Mouse (Mus musculus) macrophage (primary cell): ENCODE results near the gene Aldh3b3. TPM values are rescaled to one million over a fixed set of nuclear protein-coding genes. Genes with fewer than 3 reads are reported as not detected.

Source experiments
- H3K27ac ChIP-seq: fragments of 350-480 bp; formaldehyde crosslinking; 2 replicates; pipeline ENCODE4 v1.9.0; 2021
- H3K36me3 ChIP-seq: fragments of 350-480 bp; formaldehyde crosslinking; 2 replicates; pipeline ENCODE4 v1.9.0; 2021; ENCODE audit errors: inconsistent target
- H3K4me3 ChIP-seq: fragments of 350-480 bp; formaldehyde crosslinking; 2 replicates; pipeline ENCODE4 v1.9.0; 2021; ENCODE audit errors: inconsistent target
- H3K79me2 ChIP-seq: fragments of 350-480 bp; formaldehyde crosslinking; 2 replicates; pipeline ENCODE4 v1.9.0; 2021; ENCODE audit errors: inconsistent target
- WGBS: methylation state at CpG from one replicate; pipeline ENCODE4 v1.1.7; 2026; ENCODE audit warnings: inconsistent platforms; ENCODE audit not compliant: missing documents; 5-methylcytosine and 5-hydroxymethylcytosine counted together
- polyA plus RNA-seq: library from polyadenylated mRNA; stranded (reverse); fragments of 250-400 nt; gene quantifications from 3 replicates; pipeline ENCODE4 v1.2.4, GENCODE M21; 2018; ENCODE audit warnings: inconsistent platforms

Gene Aldh3b3
- polyA plus RNA-seq, 1 experiment from 2014 or later, result not detected

DNA sequence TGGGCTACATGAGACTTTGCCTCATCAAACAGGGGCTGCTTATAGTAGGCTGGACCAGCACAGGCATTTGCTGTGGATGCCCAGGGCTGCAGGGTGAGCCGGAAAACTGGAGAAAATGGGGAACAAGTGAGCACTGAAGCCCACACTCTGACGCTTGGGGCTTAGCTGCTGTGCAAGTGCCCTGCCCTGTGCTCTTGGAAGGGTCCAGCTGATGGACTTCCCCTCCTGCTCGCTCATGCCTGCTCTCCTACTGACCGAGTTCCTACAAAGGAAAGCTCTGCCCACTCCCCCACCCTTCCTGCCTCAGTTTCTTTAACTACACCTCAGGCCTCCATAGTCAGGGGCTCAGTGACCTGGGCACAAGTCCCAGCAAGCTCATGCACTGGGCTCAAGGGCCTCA lies 30.5 kb upstream of the Aldh3b3 start:
- Histone ChIP-seq H3K36me3 (no peaks in the 10 kb centered on the region; the same call in 1 of the 2 replicates), H3K79me2 (peaks cover 49% of the 10 kb centered on the region), H3K4me3 (no peak overlapping the region), H3K27ac (peak overlapping the region; percentile 42)
- 56% methylated on average over 4 of the region's 4 CpGs for WGBS

DNA sequence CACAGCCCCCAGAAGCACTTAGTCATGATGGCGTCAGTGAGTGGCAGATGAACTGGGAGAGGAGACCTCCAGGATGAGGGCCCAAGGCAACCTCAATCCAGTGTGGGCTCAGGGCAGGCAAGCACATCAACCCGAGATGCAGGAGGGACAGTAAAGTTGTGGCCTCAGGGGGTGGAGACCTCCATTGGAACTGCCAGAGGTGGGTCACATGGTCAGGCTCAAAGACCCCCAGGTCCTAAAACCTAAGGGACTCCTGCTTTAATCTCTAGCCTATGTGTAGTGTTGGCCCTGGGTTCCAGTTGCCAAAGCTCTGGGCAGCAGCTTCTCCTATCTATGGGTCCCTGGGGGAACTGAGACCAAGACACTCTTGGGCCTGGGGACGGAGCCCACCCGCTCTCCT lies 29.7 kb upstream of the Aldh3b3 start:
- WGBS, result 49% methylated on average over 4 of the region's 4 CpGs
- Histone ChIP-seq H3K27ac (peak overlapping the region; percentile 92), H3K4me3 (peak overlapping the region; percentile 34), H3K79me2 (peaks cover 49% of the 10 kb centered on the region), H3K36me3 (no peaks in the 10 kb centered on the region; the same call in 1 of the 2 replicates)

DNA sequence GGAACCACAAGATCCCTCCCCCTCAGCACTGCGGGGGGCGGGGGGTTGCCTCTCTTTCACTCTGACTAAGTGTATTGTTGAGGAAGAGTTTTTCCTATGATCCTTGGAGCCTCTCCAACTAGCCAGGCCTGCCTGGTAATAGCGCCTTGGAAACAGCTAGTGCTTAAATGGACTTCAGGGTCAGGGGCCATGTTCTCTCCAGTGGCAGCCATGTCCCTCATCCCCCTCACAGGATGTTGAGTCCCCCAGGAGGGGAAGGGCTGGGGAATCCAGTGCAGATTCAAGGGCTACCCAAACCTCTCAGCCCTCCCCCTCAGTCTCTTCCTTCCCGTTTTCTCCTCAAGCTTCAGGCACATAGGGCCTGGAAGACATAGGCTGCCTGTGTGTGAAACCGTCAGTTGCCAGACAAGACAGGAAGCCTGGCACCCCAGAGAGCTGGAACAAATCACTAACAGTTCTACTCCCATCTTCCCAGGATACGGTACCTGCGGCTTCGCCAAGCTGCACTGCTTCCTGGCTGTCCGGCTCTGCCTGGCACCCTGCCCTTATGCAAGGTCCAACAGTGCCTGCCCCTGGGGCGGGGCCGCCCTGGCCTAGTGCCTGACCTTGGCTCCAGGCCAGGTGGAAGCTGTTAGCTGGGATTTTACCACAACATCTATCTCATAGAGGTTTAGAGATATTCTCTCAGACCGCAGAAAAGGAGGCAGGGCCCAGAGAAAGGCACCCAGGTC lies 29.1 kb upstream of the Aldh3b3 start, which contains the start of gene Aldh3b1:
TSS of gene Aldh3b1 (minus strand) at position 598 of the 731 bp plus-strand sequence.
- peak within 1 kb of the TSS; percentile 34 for H3K4me3 ChIP-seq
- no peaks in the 10 kb centered on the region; the same call in 1 of the 2 replicates for H3K36me3 ChIP-seq
- H3K79me2 ChIP-seq, result peaks cover 46% of the 10 kb centered on the region
- peak within 1 kb of the TSS; percentile 92 for H3K27ac ChIP-seq
- WGBS, result 3% methylated on average over 12 of the region's 12 CpGs

DNA sequence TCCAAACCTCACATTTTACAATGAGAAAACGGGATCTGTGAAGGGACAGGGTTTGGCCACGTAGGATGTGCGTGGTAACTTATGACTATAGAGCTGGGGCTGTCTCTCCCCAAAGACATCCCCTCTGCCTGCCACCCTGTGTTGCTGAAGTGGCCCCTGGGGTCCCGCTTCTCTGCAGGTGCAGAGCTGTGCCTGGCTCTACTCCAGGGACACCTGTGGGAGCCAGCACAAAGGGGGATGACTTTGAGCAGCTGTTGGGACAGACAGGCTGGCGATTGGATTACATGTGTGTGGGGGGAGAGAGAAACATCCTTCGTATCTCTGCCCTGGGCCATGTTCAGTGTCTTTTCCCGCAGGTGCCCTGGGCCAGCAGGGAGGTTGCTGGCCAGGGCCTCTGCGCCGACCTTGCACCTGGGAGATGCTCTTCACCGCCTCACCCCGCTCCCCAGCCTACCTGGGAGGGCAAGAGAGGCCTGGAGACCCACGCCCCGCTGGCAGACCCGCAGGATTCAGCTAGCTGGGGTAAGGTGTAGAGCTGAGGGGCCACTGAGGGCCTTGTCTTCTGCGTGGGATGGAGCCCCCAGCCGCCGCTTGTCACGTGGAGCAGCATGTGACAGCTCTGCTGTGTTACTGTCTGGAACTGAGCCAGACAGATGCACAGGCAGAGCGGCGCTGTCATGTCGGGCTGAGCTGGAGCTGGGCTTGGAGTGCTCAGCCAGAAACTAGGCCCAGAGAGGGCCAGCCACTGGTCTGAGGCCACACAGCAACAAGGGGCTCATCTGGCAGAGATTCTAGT lies 28.0 kb upstream of the Aldh3b3 start:
- Histone ChIP-seq H3K36me3 (no peaks in the 10 kb centered on the region; the same call in 1 of the 2 replicates), H3K4me3 (no peak overlapping the region), H3K27ac (peak overlapping the region; percentile 92), H3K79me2 (peaks cover 39% of the 10 kb centered on the region)
- WGBS, result 84% methylated on average over 17 of the region's 21 CpGs

DNA sequence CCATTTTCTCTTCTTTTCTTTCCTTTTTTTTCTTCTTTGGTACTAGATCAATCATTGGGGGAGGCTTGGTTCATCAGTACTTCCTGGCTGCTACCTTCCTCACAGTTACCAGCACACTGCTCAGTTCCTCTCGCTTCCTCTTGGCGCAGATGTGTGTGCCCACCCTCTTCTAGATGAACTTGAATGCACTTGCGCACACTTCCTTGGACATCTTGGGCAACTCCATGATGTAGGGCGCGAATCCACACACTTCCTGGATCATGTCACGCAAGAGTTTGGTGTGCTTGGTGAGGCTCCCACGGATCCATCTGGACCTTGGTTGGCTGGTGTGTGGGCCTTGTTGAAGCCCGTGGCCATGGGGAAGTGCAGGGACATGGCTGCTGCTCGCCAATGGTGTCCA lies 26.7 kb upstream of the Aldh3b3 start:
- 37% methylated on average over 9 of the region's 9 CpGs for WGBS
- H3K27ac ChIP-seq, result peak overlapping the region; percentile 17; the same call in 1 of the 2 replicates
- peaks cover 39% of the 10 kb centered on the region for H3K79me2 ChIP-seq
- H3K4me3 ChIP-seq, result no peak overlapping the region
- H3K36me3 ChIP-seq, result peaks cover 1% of the 10 kb centered on the region; the same call in 1 of the 2 replicates

DNA sequence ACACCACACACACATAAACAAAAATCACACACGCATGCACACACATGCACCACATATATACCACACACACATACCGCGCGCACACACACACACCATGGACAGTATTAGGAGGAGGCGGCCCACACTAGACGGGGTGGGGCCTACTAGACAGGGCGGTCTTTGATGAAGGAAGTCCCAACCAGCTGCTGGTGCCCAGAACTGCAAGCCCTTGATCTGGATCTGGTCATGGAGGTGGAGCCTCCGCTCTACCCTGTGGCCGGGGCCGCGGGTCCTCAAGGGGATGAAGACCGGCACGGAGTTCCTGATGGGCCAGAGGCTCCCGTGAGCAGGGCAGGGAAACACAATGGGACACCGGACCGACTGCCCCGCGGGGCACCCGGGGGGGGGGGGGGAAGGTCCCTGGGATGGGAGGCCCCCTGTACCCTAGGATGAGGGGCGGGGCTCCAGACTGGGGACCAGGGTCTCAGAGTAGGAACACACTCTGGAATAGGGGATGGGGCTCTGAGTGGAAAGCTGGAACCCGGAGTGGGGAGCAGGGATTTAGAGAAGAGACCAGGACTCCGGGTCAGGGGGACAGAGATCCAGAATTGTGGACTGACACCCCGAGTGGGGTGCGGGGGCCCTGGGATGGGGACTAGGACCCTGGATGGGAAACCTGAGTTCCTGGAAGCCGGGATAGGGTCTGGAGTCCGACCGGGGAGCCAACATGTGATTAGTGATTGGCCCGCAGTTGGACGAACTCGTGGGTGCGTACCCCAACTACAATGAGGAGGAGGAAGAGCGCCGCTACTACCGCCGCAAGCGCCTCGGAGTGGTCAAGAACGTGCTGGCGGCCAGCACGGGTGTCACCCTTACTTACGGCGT lies 23.2 kb upstream of the Aldh3b3 start, which contains the start of gene Unc93b1:
TSS of gene Unc93b1 (plus strand) at position 155 of the 864 bp plus-strand sequence.
- 2% methylated on average over 40 of the region's 42 CpGs for WGBS
- H3K27ac ChIP-seq, result peak within 1 kb of the TSS; percentile 99
- peaks cover 11% of the 10 kb centered on the region; the same call in 1 of the 2 replicates for H3K36me3 ChIP-seq
- peaks cover 52% of the 10 kb centered on the region for H3K79me2 ChIP-seq
- peak within 1 kb of the TSS; percentile 90 for H3K4me3 ChIP-seq

DNA sequence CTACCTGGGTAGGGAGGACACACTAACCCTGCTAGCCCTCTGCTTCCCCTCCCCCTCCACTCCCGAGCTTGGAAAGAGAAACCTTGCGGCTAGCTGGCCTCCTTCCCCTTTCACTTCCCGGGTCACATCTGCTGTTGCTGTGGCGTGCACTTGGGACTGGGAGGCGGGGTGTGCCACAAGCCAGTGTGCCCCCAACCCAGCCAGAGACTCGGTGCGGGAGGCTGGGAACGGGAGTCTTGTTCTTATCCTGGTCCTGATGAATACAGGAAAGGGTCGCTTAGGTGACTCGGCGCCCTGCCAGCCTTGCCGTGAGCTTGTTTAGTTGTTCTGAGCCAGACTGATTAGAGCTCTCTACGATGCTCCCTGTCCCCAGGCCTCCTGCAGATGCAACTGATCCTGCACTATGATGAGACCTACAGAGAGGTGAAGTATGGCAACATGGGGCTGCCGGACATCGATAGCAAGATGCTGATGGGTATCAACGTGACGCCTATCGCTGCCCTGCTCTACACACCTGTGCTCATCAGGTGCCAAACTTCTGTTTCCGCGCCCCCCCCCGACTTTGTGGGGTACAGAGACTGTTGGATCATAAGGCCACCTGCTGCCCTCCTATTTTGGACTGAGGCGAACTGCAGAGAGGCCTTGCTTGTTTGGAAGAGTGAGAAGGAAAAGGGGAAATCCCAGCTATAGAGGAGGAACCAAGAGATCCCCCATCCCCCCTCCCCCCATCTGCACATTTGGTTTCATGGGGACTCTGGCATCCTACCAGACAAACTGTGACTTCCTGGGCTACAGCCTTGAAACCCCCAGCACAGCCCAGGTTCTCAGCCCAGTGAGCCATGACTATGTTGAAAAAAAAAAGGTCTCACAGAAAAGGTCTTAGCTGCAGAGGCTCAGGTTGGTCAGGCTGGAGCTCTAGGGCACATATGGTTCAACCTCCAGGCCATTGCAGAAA lies 22.3 kb upstream of the Aldh3b3 start:
- Histone ChIP-seq H3K79me2 (peaks cover 61% of the 10 kb centered on the region), H3K36me3 (peaks cover 19% of the 10 kb centered on the region; the same call in 1 of the 2 replicates), H3K4me3 (peak overlapping the region; percentile 90), H3K27ac (peak overlapping the region; percentile 99)
- under 1% methylated on average over 22 of the region's 22 CpGs for WGBS

DNA sequence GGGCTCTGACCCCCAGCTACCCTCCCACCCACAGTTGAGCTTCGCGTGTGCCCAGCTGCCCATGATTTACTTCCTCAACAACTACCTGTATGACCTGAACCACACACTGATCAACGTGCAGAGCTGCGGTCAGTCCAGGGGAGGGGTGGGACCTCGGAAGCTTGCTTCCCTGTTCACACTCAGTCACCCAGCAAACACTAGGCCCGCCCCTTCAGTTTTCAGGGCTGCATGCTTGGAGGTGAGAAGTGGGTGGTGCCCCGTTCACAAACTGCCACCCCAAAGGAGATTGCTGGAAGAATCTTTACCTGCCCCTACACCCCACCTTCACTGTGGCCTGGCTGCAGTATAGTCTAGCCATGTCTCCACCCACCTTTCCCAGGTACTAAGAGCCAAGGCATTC lies 16.1 kb upstream of the Aldh3b3 start:
- WGBS, result 92% methylated on average over 7 of the region's 7 CpGs
- Histone ChIP-seq H3K4me3 (no peak overlapping the region), H3K36me3 (peaks cover 71% of the 10 kb centered on the region), H3K27ac (no peak overlapping the region), H3K79me2 (peaks cover 71% of the 10 kb centered on the region; the same call in 1 of the 2 replicates)

DNA sequence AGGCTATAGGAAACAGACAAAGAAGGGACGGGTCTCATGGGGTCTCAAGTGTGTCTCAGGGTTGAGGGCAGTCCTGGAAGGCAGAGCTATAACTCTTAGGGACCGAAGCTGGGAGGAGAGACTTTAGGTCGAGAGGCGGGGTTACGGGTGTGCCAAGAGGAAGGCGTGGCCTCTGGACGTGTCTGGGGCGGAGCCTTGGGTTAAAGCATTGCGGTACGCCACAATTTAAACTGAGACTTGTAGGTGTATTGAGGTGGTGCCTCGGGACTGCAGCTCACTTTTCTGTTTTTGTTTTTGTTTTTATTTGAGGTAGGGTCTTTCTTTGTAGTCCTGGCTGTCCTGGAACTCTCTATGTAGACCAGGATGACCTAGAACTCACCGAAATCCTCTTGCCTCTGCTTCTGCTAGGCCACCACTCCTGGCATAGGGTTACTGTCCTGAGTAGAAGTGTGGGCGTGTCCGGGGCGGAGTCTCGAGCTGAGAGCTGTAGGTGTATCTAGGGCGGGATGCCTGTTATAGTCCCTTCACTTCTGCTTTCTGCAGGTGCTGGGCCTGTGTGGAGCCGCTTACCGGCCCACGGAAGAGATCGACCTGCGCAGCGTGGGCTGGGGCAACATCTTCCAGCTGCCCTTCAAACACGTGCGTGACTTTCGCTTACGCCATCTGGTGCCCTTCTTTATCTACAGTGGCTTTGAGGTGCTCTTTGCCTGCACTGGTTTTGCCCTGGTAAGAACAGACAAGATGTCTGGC lies 15.3 kb upstream of the Aldh3b3 start:
- WGBS, result 54% methylated on average over 27 of the region's 27 CpGs
- H3K27ac ChIP-seq, result no peak overlapping the region
- peaks cover 62% of the 10 kb centered on the region; the same call in 1 of the 2 replicates for H3K79me2 ChIP-seq
- peaks cover 75% of the 10 kb centered on the region for H3K36me3 ChIP-seq
- H3K4me3 ChIP-seq, result no peak overlapping the region

DNA sequence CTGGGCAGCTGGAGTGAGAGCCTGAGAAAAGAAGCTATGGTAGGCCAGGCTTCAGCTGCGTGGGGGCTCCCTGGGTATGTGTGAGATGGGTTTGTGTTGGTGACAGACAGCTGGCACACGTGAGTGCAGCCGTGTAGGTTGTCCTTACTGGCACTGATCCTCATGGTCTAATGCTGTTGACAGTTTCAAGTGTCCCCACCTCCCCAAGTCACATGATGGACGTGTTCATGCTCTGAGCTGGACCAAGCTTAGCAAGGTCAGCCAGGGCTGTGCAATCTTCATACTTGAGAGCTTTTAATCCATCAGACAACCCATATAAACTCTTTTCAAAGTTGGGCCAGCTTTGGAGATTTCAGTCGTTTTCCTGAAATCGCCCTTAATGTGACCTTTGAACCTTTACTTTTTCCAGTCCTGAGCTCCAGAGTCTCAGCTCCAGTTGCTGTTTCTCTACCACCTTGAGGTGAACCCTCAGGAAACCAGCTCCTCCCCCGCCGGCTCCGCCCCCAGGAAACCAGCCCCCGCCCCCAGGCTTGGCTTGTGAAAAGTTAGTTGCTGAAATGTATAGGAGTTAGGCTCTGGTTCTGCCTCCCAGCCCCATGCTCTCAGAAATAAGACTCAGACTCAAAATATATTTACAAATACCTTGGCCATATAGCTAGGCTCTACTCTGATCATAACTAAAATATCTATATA lies 12.4 kb upstream of the Aldh3b3 start:
- H3K4me3 ChIP-seq, result no peak overlapping the region
- peaks cover 88% of the 10 kb centered on the region for H3K36me3 ChIP-seq
- no peak overlapping the region for H3K27ac ChIP-seq
- 19% methylated on average over 8 of the region's 10 CpGs for WGBS
- H3K79me2 ChIP-seq, result peaks cover 34% of the 10 kb centered on the region; the same call in 1 of the 2 replicates

DNA sequence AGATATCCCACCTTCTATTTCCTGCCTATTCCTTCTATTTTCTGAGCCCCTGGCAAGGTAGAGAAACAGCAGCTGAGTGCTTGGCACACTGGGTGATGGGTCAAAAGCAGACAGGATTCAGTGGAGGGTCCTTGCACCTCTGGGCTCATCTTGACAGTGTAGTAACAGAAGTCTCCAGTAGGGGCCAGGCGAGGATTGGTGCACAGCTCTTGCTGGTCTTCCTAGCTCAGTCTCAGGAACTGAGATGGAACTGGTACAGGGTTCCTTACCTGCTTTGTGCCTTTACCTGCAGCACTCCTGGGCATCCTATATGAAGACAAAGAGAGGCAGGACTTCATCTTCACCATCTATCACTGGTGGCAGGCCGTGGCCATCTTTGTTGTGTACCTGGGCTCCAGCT lies 11.7 kb upstream of the Aldh3b3 start:
- Histone ChIP-seq H3K27ac (no peak overlapping the region), H3K36me3 (peaks cover 81% of the 10 kb centered on the region), H3K79me2 (peaks cover 27% of the 10 kb centered on the region; the same call in 1 of the 2 replicates), H3K4me3 (no peak overlapping the region)
- 64% methylated on average over 2 of the region's 2 CpGs for WGBS

DNA sequence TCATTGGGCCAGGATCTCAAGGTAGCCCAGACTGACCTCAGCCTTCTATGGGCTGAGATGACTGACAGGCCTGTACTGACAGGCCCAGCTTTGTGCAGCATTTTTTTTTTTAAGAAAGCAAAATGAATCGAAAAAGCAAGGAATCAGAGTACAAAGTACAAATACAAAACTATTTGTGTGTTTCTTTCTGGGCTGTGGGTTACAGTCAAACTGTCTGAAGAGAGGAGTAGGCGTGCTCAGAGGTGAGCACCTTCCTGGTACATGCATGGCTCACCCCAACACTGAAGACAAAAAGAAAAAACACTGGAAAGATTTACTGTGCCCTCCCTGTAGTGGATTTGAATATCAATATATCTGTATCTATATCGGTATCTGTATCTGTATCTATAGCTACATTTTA lies 10.6 kb upstream of the Aldh3b3 start:
- Histone ChIP-seq H3K36me3 (peaks cover 70% of the 10 kb centered on the region), H3K27ac (no peak overlapping the region), H3K79me2 (peaks cover 16% of the 10 kb centered on the region; the same call in 1 of the 2 replicates), H3K4me3 (no peak overlapping the region)
- WGBS, result 90% methylated on average over 3 of the region's 3 CpGs
